Mouse (Mus musculus): ENCODE results near the gene Cldn22. TPM values are rescaled to one million over a fixed set of nuclear protein-coding genes. Genes with fewer than 3 reads are reported as not detected.
A peak's percentile ranks its signal among the peaks of the same experiment; 100 is the strongest.

Cldn22 gene
- polyA plus RNA-seq, 1 experiment from 2014 or later, result not detected

GRCm38 (mm10) chr8:47832616-47833015 lies 8.3 kb downstream of the Cldn22 start:
- no peak overlapping the region for H3K9ac ChIP-seq
- H3K9me3 ChIP-seq (replicated peaks), result no peaks in the 10 kb centered on the region
- H3K36me3 ChIP-seq, result peaks cover 29% of the 10 kb centered on the region
- 80% methylated on average over 6 of the region's 6 CpGs for WGBS
- ATAC-seq (ENCODE audit: insufficient number of reproducible peaks, low FRiP score, low TSS enrichment, low read depth), result no peak
- H3K27me3 ChIP-seq, result no peaks in the 10 kb centered on the region
- peaks cover 5% of the 10 kb centered on the region; the same call in 1 of the 2 replicates for H3K4me1 ChIP-seq
- no peak overlapping the region for H3K4me3 ChIP-seq (replicated peaks)
- H3K27ac ChIP-seq (replicated peaks), result no peak overlapping the region
- H3K4me2 ChIP-seq (replicated peaks), result no peak overlapping the region

GRCm38 (mm10) chr8:47833944-47834343 lies 9.7 kb downstream of the Cldn22 start:
- H3K27me3 ChIP-seq, result no peaks in the 10 kb centered on the region
- no peak overlapping the region for H3K27ac ChIP-seq (replicated peaks)
- WGBS, result 72% methylated on average over 1 of the region's 1 CpGs
- H3K9ac ChIP-seq, result no peak overlapping the region
- no peaks in the 10 kb centered on the region for H3K9me3 ChIP-seq (replicated peaks)
- peaks cover 25% of the 10 kb centered on the region for H3K36me3 ChIP-seq
- ATAC-seq (ENCODE audit: insufficient number of reproducible peaks, low FRiP score, low TSS enrichment, low read depth), result no peak
- H3K4me3 ChIP-seq (replicated peaks), result no peak overlapping the region
- no peak overlapping the region for H3K4me2 ChIP-seq (replicated peaks)
- peaks cover 5% of the 10 kb centered on the region; the same call in 1 of the 2 replicates for H3K4me1 ChIP-seq

- H3K27ac ChIP-seq (replicated peaks), result no peak overlapping the region
- no peak overlapping the region for H3K4me3 ChIP-seq (replicated peaks)
- H3K9me3 ChIP-seq (replicated peaks), result no peaks in the 10 kb centered on the region
- H3K27me3 ChIP-seq, result no peaks in the 10 kb centered on the region
- 82% methylated on average over 7 of the region's 7 CpGs for WGBS
- no peak overlapping the region for H3K9ac ChIP-seq
- ATAC-seq (ENCODE audit: insufficient number of reproducible peaks, low FRiP score, low TSS enrichment, low read depth), result no peak
- no peak overlapping the region for H3K4me2 ChIP-seq (replicated peaks)
- no peaks in the 10 kb centered on the region for H3K4me1 ChIP-seq
- peaks cover 59% of the 10 kb centered on the region for H3K36me3 ChIP-seq
Observed at GRCm38 (mm10) chr8:47843063-47843462, 18.8 kb downstream of the Cldn22 start.

GRCm38 (mm10) chr8:47843651-47844050 lies 19.4 kb downstream of the Cldn22 start:
- H3K27ac ChIP-seq (replicated peaks), result no peak overlapping the region
- no peaks in the 10 kb centered on the region for H3K9me3 ChIP-seq (replicated peaks)
- H3K4me2 ChIP-seq (replicated peaks), result no peak overlapping the region
- no peak overlapping the region for H3K9ac ChIP-seq
- ATAC-seq (ENCODE audit: insufficient number of reproducible peaks, low FRiP score, low TSS enrichment, low read depth), result no peak
- H3K4me1 ChIP-seq, result no peaks in the 10 kb centered on the region
- WGBS, result 97% methylated on average over 10 of the region's 10 CpGs
- H3K27me3 ChIP-seq, result no peaks in the 10 kb centered on the region
- peaks cover 65% of the 10 kb centered on the region for H3K36me3 ChIP-seq
- no peak overlapping the region for H3K4me3 ChIP-seq (replicated peaks)

GRCm38 (mm10) chr8:47845956-47846355 lies 21.7 kb downstream of the Cldn22 start:
- no peak for ATAC-seq (ENCODE audit: insufficient number of reproducible peaks, low FRiP score, low TSS enrichment, low read depth)
- H3K9ac ChIP-seq, result no peak overlapping the region
- peaks cover 71% of the 10 kb centered on the region for H3K36me3 ChIP-seq
- H3K9me3 ChIP-seq (replicated peaks), result no peaks in the 10 kb centered on the region
- no peaks in the 10 kb centered on the region for H3K27me3 ChIP-seq
- no peaks in the 10 kb centered on the region for H3K4me1 ChIP-seq
- H3K27ac ChIP-seq (replicated peaks), result no peak overlapping the region
- H3K4me3 ChIP-seq (replicated peaks), result no peak overlapping the region
- WGBS, result 84% methylated on average over 13 of the region's 13 CpGs
- H3K4me2 ChIP-seq (replicated peaks), result no peak overlapping the region

GRCm38 (mm10) chr8:47847161-47847560 lies 22.9 kb downstream of the Cldn22 start:
- 91% methylated on average over 14 of the region's 14 CpGs for WGBS
- H3K36me3 ChIP-seq, result peaks cover 68% of the 10 kb centered on the region
- ATAC-seq (ENCODE audit: insufficient number of reproducible peaks, low FRiP score, low TSS enrichment, low read depth), result no peak

GRCm38 (mm10) chr8:47847931-47848330 lies 23.6 kb downstream of the Cldn22 start:
- no peaks in the 10 kb centered on the region for H3K27me3 ChIP-seq
- no peak overlapping the region for H3K9ac ChIP-seq
- no peak for ATAC-seq (ENCODE audit: insufficient number of reproducible peaks, low FRiP score, low TSS enrichment, low read depth)
- 96% methylated on average over 6 of the region's 6 CpGs for WGBS
- peaks cover 14% of the 10 kb centered on the region for H3K4me1 ChIP-seq
- H3K4me2 ChIP-seq (replicated peaks), result no peak overlapping the region
- no peaks in the 10 kb centered on the region for H3K9me3 ChIP-seq (replicated peaks)
- no peak overlapping the region for H3K4me3 ChIP-seq (replicated peaks)
- H3K36me3 ChIP-seq, result peaks cover 61% of the 10 kb centered on the region
- no peak overlapping the region for H3K27ac ChIP-seq (replicated peaks)

More at GRCm38 (mm10) chr8:47847161-47847560, 22.9 kb downstream of the Cldn22 start:
- no peak overlapping the region for H3K4me3 ChIP-seq (replicated peaks)
- no peaks in the 10 kb centered on the region for H3K27me3 ChIP-seq
- peaks cover 7% of the 10 kb centered on the region for H3K4me1 ChIP-seq
- H3K9ac ChIP-seq, result no peak overlapping the region
- no peak overlapping the region for H3K27ac ChIP-seq (replicated peaks)
- H3K9me3 ChIP-seq (replicated peaks), result no peaks in the 10 kb centered on the region
- no peak overlapping the region for H3K4me2 ChIP-seq (replicated peaks)

GRCm38 (mm10) chr8:47849842-47850241 lies 25.6 kb downstream of the Cldn22 start:
- Histone ChIP-seq H3K4me2 (replicated peaks) (no peak overlapping the region), H3K36me3 (peaks cover 56% of the 10 kb centered on the region), H3K27me3 (no peaks in the 10 kb centered on the region), H3K4me1 (peaks cover 20% of the 10 kb centered on the region), H3K9ac (no peak overlapping the region), H3K4me3 (replicated peaks) (no peak overlapping the region), H3K27ac (replicated peaks) (no peak overlapping the region), H3K9me3 (replicated peaks) (no peaks in the 10 kb centered on the region)
- WGBS, result 73% methylated on average over 8 of the region's 8 CpGs
- no peak for ATAC-seq (ENCODE audit: insufficient number of reproducible peaks, low FRiP score, low TSS enrichment, low read depth)

GRCm38 (mm10) chr8:47851824-47852502 lies 27.7 kb downstream of the Cldn22 start:
- H3K4me2 ChIP-seq (replicated peaks), result peak overlapping the region; percentile 43
- peak overlapping the region; percentile 18 for H3K4me3 ChIP-seq (replicated peaks)
- peak overlapping the region; percentile 83 for H3K27ac ChIP-seq (replicated peaks)
- H3K9ac ChIP-seq, result no peak overlapping the region
- no peaks in the 10 kb centered on the region for H3K27me3 ChIP-seq
- H3K9me3 ChIP-seq (replicated peaks), result no peaks in the 10 kb centered on the region
- peaks cover 20% of the 10 kb centered on the region for H3K4me1 ChIP-seq
- WGBS, result 36% methylated on average over 12 of the region's 12 CpGs
- peak; percentile 56 for ATAC-seq (ENCODE audit: insufficient number of reproducible peaks, low FRiP score, low TSS enrichment, low read depth)
- H3K36me3 ChIP-seq, result peaks cover 59% of the 10 kb centered on the region

GRCm38 (mm10) chr8:47852737-47853136 lies 28.5 kb downstream of the Cldn22 start:
- Histone ChIP-seq H3K9ac (no peak overlapping the region), H3K27ac (replicated peaks) (peak overlapping the region; percentile 83)
- no peak for ATAC-seq (ENCODE audit: insufficient number of reproducible peaks, low FRiP score, low TSS enrichment, low read depth)

GRCm38 (mm10) chr8:47853356-47853755 lies 29.1 kb downstream of the Cldn22 start:
- peaks cover 20% of the 10 kb centered on the region for H3K4me1 ChIP-seq
- WGBS, result 82% methylated on average over 5 of the region's 5 CpGs
- no peaks in the 10 kb centered on the region for H3K27me3 ChIP-seq
- no peak overlapping the region for H3K4me2 ChIP-seq (replicated peaks)
- no peak for ATAC-seq (ENCODE audit: insufficient number of reproducible peaks, low FRiP score, low TSS enrichment, low read depth)
- no peak overlapping the region for H3K27ac ChIP-seq (replicated peaks)
- H3K9me3 ChIP-seq (replicated peaks), result no peaks in the 10 kb centered on the region
- H3K36me3 ChIP-seq, result peaks cover 55% of the 10 kb centered on the region
- H3K9ac ChIP-seq, result no peak overlapping the region
- no peak overlapping the region for H3K4me3 ChIP-seq (replicated peaks)

More at GRCm38 (mm10) chr8:47852737-47853136, 28.5 kb downstream of the Cldn22 start:
- 72% methylated on average over 5 of the region's 5 CpGs for WGBS
- H3K4me3 ChIP-seq (replicated peaks), result no peak overlapping the region
- peaks cover 55% of the 10 kb centered on the region for H3K36me3 ChIP-seq
- peaks cover 20% of the 10 kb centered on the region for H3K4me1 ChIP-seq
- H3K4me2 ChIP-seq (replicated peaks), result peak overlapping the region; percentile 43; the same call in 1 of the 2 replicates
- H3K9me3 ChIP-seq (replicated peaks), result no peaks in the 10 kb centered on the region
- H3K27me3 ChIP-seq, result no peaks in the 10 kb centered on the region

GRCm38 (mm10) chr8:47859259-47859658 lies 35.0 kb downstream of the Cldn22 start:
- no peaks in the 10 kb centered on the region for H3K27me3 ChIP-seq
- peaks cover 70% of the 10 kb centered on the region for H3K36me3 ChIP-seq
- no peaks in the 10 kb centered on the region for H3K4me1 ChIP-seq
- 82% methylated on average over 12 of the region's 12 CpGs for WGBS
- no peak overlapping the region for H3K9ac ChIP-seq
- no peak for ATAC-seq (ENCODE audit: insufficient number of reproducible peaks, low FRiP score, low TSS enrichment, low read depth)
- H3K4me3 ChIP-seq (replicated peaks), result no peak overlapping the region
- H3K9me3 ChIP-seq (replicated peaks), result no peaks in the 10 kb centered on the region
- no peak overlapping the region for H3K4me2 ChIP-seq (replicated peaks)
- H3K27ac ChIP-seq (replicated peaks), result no peak overlapping the region

Measured in embryonic facial prominence, embryonic 15.5 days (tissue).